Mouse (Mus musculus): ENCODE data around the gene Aak1. TPM values are rescaled to one million over a fixed set of nuclear protein-coding genes. Genes with fewer than 3 reads are reported as not detected.

Gene Aak1
- polyA plus RNA-seq, 1 experiment from 2014 or later = 18.3 TPM

DNA sequence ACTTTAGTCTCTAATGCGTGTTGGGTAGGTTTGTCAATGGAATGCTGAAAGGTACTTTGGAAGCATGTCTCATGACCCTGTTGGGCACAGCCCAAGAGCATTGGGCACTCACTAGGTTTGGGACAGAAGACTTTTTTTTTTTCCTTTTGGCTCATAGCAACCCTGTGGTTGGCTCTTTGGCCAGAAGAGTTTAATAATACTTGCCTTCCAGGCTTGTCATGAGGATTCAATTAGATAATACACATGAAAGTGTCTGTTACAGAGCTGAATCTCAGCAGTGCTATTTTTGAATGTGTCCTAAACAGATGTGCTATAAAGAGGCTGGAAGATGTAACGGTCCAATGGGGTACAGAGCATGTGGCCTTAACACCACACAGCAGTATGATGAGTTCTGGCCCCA, 56.2 kb downstream of the Aak1 start:
- no peak for TF ChIP-seq CTCF (IDR thresholded peaks at IDR 0.05; ENCODE audit: low read depth)
- Histone ChIP-seq H3K27ac (ENCODE audit: low read depth) (no peak overlapping the region), H3K4me2 (no peak overlapping the region), H3K4me1 (ENCODE audit: insufficient read depth) (no peaks in the 10 kb centered on the region), H3K36me3 (ENCODE audit: insufficient read depth) (no peaks in the 10 kb centered on the region), H3K9me3 (ENCODE audit: low read depth, low read length) (no peaks in the 10 kb centered on the region), H3K9ac (no peak overlapping the region), H3K4me3 (ENCODE audit: low read depth, low read length) (no peak overlapping the region), H3K27me3 (ENCODE audit: insufficient read depth, low read length) (no peaks in the 10 kb centered on the region)
- DNase-seq (no peak), ATAC-seq (ENCODE audit: insufficient read depth) (no peak)
- WGBS = 85% methylated on average over 2 of the region's 2 CpGs

DNA sequence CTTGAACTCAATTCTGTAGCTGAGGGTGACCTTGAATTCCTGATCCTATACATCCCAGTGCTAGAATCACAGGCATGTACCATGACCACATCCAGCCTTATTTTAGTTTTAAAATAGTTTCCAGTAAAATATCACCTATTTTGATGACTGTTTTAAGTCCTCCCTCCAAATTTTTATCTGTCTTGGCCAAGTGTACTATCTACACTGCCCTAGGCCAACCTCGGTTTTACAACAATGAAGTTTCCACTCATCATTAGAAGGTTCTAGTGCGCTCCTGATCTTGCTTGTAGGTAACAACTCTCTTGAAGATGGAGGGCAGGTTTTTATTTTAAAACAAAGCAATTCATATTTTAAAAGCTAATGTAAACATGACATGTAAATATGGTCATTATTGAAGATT, 57.9 kb downstream of the Aak1 start:
- TF ChIP-seq CTCF (IDR thresholded peaks at IDR 0.05; ENCODE audit: low read depth) = no peak
- 83% methylated on average over 2 of the region's 2 CpGs for WGBS
- no peak for ATAC-seq (ENCODE audit: insufficient read depth)

DNA sequence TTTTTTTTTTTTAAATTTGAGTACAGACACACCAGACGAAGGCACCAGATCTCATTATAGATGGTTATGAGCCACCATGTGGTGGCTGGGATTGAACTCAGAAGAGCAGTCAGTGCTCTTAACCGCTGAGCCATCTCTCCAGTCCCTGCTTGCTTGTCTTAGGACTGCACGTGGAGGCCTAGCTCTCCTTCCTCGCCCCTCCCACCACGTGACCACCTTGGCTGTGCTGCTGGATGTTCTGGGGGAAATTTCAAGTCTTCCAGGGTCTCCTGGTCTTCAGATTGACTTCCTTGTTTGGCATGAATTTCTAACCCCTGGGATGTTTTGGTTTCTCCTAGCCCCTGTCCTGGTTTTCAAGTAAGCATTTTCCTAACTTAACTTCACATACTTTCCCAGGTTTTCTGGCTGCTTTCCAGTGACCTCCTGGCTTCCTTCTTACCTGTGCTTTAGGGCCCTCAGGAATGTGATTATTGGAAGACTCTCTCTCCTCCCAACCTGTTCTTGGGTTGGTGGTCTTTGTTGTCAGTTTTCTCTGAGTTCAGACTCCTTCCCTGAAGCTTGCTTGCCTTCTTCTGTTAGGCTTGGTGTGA, 59.3 kb downstream of the Aak1 start:
- whole genome bisulfite sequencing = 65% methylated on average over 5 of the region's 5 CpGs
- Histone ChIP-seq H3K27me3 (ENCODE audit: insufficient read depth, low read length) (no peaks in the 10 kb centered on the region), H3K27ac (ENCODE audit: low read depth) (no peak overlapping the region), H3K36me3 (ENCODE audit: insufficient read depth) (no peaks in the 10 kb centered on the region), H3K4me2 (no peak overlapping the region), H3K4me1 (ENCODE audit: insufficient read depth) (no peaks in the 10 kb centered on the region), H3K9me3 (ENCODE audit: low read depth, low read length) (no peaks in the 10 kb centered on the region), H3K9ac (no peak overlapping the region), H3K4me3 (ENCODE audit: low read depth, low read length) (no peak overlapping the region)
- ATAC-seq (ENCODE audit: insufficient read depth) (no peak), DNase-seq (no peak)
- TF ChIP-seq CTCF (IDR thresholded peaks at IDR 0.05; ENCODE audit: low read depth) = no peak

More for the DNA sequence above, 57.9 kb downstream of the Aak1 start:
- Histone ChIP-seq H3K4me1 (ENCODE audit: insufficient read depth) (no peaks in the 10 kb centered on the region), H3K4me2 (no peak overlapping the region), H3K36me3 (ENCODE audit: insufficient read depth) (no peaks in the 10 kb centered on the region), H3K27me3 (ENCODE audit: insufficient read depth, low read length) (no peaks in the 10 kb centered on the region), H3K27ac (ENCODE audit: low read depth) (no peak overlapping the region), H3K9ac (no peak overlapping the region), H3K9me3 (ENCODE audit: low read depth, low read length) (no peaks in the 10 kb centered on the region), H3K4me3 (ENCODE audit: low read depth, low read length) (no peak overlapping the region)
- DNase-seq = no peak

DNA sequence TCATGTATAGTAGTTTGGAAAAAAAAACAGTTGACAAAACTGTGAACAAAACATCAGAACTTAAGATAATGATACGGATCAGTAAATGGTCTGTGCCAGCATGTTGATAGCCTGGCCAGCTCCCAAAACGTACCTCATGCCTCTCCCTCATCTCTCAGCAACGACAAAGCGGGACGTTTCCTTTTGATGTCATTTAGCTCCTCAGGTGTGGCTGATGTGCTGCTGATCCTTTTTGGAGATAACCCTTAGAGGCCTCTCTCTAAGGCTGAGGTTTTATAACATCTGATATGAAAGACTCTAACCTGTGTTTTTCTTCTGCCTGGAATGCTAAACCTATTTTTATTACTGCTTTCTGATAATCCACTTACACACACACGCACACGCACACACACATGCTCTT, 60.6 kb downstream of the Aak1 start:
- H3K27ac ChIP-seq (ENCODE audit: low read depth) = no peak overlapping the region
- no peak overlapping the region for H3K4me2 ChIP-seq
- no peaks in the 10 kb centered on the region for H3K9me3 ChIP-seq (ENCODE audit: low read depth, low read length)
- no peak overlapping the region for H3K4me3 ChIP-seq (ENCODE audit: low read depth, low read length)
- TF ChIP-seq CTCF (IDR thresholded peaks at IDR 0.05; ENCODE audit: low read depth) = no peak
- H3K9ac ChIP-seq = no peak overlapping the region
- no peak for ATAC-seq (ENCODE audit: insufficient read depth)
- no peaks in the 10 kb centered on the region for H3K36me3 ChIP-seq (ENCODE audit: insufficient read depth)
- DNase-seq = no peak
- H3K4me1 ChIP-seq (ENCODE audit: insufficient read depth) = no peaks in the 10 kb centered on the region
- WGBS = 57% methylated on average over 7 of the region's 7 CpGs
- H3K27me3 ChIP-seq (ENCODE audit: insufficient read depth, low read length) = no peaks in the 10 kb centered on the region

DNA sequence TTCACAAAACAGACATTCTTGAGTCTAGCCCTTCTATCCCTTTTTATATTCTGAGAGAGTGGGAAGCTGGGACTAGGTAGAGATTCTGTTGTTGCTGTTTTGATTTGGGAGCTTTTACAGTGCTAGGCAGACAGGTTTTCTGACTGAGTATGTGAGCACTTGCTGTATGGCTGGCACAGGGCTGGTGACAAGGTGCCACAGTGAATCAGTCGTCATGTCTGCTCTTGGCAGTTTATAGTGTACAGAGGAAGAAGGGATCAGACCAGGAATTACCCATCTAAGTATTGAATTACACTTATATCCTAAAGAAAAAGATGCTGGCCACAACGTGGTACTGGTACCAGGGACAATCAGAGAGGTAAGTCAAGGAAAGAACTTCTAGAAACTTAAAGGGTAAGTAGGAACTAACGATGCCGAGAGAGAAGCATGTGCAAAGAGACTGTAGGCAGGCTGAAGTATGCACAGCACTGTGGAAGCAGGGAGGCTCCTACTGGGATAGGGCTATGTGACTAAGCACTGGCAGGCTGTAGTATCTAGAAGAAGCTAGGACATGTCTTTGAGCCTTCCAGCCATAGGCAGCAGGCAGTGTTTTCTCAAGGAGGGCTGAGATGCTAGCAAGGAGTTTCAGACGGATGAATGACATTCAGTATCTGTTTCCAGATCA, 67.0 kb downstream of the Aak1 start:
- Histone ChIP-seq H3K9ac (no peak overlapping the region), H3K4me1 (ENCODE audit: insufficient read depth) (peaks cover 6% of the 10 kb centered on the region; the same call in 1 of the 2 replicates), H3K36me3 (ENCODE audit: insufficient read depth) (no peaks in the 10 kb centered on the region), H3K9me3 (ENCODE audit: low read depth, low read length) (no peaks in the 10 kb centered on the region), H3K4me3 (ENCODE audit: low read depth, low read length) (no peak overlapping the region), H3K27me3 (ENCODE audit: insufficient read depth, low read length) (no peaks in the 10 kb centered on the region), H3K27ac (ENCODE audit: low read depth) (no peak overlapping the region), H3K4me2 (no peak overlapping the region)
- ATAC-seq (ENCODE audit: insufficient read depth) = no peak
- TF ChIP-seq CTCF (IDR thresholded peaks at IDR 0.05; ENCODE audit: low read depth) = no peak
- WGBS = 73% methylated on average over 5 of the region's 5 CpGs
- DNase-seq = no peak

DNA sequence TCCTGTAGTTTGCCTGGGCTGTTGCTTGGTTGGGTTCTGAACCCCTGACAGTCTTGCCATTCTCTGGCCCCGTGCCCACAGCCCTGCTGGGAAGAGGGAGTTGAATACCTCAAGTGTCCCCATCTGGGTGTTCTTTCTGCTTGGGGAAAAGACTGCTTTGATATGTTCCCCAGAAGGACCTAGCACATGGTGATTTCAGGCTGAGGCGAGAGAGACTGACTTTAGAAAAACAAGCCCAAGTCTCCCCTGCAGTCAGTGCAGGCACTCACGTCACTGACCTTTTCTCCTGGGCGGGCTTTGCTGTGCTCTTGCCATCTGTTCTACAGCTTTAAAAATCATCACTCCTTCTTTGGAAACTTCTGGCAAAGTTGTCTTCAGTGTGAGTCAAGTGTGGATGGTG, 67.9 kb downstream of the Aak1 start:
- Histone ChIP-seq H3K4me1 (ENCODE audit: insufficient read depth) (peaks cover 6% of the 10 kb centered on the region; the same call in 1 of the 2 replicates), H3K36me3 (ENCODE audit: insufficient read depth) (no peaks in the 10 kb centered on the region), H3K27me3 (ENCODE audit: insufficient read depth, low read length) (no peaks in the 10 kb centered on the region), H3K27ac (ENCODE audit: low read depth) (no peak overlapping the region), H3K4me2 (no peak overlapping the region), H3K9ac (no peak overlapping the region; the same call in 1 of the 2 replicates), H3K9me3 (ENCODE audit: low read depth, low read length) (no peaks in the 10 kb centered on the region), H3K4me3 (ENCODE audit: low read depth, low read length) (no peak overlapping the region)
- TF ChIP-seq CTCF (IDR thresholded peaks at IDR 0.05; ENCODE audit: low read depth) = no peak
- ATAC-seq (ENCODE audit: insufficient read depth) (no peak), DNase-seq (no peak)
- 62% methylated on average over 4 of the region's 4 CpGs for WGBS

DNA sequence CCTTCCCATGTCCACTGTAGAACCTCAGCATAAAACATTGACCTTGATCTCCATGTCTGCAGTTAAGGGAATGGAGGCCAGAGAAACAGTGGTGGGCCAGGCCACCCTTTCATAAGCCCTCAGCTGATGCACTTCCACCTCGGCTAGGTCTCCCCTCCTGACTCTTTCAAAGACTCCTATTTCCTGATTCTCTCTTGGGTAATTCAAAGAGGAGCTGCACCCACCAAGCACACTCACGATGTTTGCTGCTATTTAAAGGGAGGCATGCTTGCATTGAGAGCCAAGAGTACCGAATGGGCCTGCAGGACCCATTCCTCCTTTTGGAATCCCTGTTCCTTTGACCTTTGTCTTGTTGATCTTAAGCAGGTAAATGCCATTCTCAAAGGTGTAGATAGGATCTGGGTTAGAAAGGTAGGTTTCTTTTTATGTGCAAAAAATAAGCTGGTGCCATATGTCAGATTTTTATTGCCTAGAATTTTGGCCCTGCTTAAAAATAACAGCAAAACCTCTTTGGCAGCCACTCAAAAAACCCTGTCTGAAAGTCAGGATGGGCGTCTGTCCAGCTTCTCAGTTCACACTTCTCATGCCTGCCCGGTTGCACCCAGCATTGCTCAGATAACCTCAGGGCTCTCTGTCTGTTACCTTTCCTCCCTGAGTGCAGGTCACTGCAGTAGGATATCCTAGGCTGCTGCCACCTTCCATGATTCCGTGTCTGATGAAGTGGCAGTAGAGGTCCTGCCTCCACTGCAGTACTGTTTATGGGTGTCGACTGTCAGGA, 68.9 kb downstream of the Aak1 start:
- no peaks in the 10 kb centered on the region for H3K27me3 ChIP-seq (ENCODE audit: insufficient read depth, low read length)
- peak; percentile 59 for DNase-seq
- H3K27ac ChIP-seq (ENCODE audit: low read depth) = no peak overlapping the region
- no peak overlapping the region for H3K4me2 ChIP-seq
- peaks cover 6% of the 10 kb centered on the region; the same call in 1 of the 2 replicates for H3K4me1 ChIP-seq (ENCODE audit: insufficient read depth)
- WGBS = 41% methylated on average over 7 of the region's 7 CpGs
- no peaks in the 10 kb centered on the region for H3K36me3 ChIP-seq (ENCODE audit: insufficient read depth)
- H3K9me3 ChIP-seq (ENCODE audit: low read depth, low read length) = no peaks in the 10 kb centered on the region
- no peak overlapping the region for H3K4me3 ChIP-seq (ENCODE audit: low read depth, low read length)
- ATAC-seq (ENCODE audit: insufficient read depth) = no peak
- TF ChIP-seq CTCF (IDR thresholded peaks at IDR 0.05; ENCODE audit: low read depth) = no peak
- no peak overlapping the region for H3K9ac ChIP-seq

Data from lung, embryonic 14.5 days (tissue).